Mouse (Mus musculus): ENCODE results near the gene Lrrc4. TPM values are rescaled to one million over a fixed set of nuclear protein-coding genes. Genes with fewer than 3 reads are reported as not detected.

Gene Lrrc4
- total RNA-seq, 2 experiments from 2014 or later, result 86.3 to 97.2 TPM

DNA sequence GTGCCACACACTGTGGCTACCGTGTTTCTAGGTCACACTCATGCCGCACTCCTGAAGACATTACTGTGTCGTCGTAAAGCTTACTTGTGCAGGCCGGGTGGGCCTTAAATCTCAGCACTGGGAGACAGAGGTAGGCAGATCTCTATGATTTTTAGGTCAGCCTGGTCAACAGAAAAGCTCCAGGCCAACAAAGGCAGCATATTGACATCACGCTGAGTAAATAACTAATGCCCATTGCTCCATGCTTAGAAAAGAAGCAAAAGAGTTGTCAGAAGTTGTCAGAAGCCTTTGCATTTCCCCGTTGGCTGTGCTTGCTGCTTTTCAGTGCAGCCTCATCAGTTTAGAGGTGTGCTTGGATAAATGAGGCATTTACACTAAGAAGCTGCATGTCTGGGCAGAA lies 94.9 kb downstream of the Lrrc4 start:
- no peak for DNase-seq (ENCODE audit: extremely low spot score in 1 of 2, low spot score in 1 of 2)

- no peak for DNase-seq (ENCODE audit: extremely low spot score in 1 of 2, low spot score in 1 of 2)
These were observed 96.4 kb downstream of the Lrrc4 start for GRCm38 (mm10) chr6:28735116-28735515.

DNA sequence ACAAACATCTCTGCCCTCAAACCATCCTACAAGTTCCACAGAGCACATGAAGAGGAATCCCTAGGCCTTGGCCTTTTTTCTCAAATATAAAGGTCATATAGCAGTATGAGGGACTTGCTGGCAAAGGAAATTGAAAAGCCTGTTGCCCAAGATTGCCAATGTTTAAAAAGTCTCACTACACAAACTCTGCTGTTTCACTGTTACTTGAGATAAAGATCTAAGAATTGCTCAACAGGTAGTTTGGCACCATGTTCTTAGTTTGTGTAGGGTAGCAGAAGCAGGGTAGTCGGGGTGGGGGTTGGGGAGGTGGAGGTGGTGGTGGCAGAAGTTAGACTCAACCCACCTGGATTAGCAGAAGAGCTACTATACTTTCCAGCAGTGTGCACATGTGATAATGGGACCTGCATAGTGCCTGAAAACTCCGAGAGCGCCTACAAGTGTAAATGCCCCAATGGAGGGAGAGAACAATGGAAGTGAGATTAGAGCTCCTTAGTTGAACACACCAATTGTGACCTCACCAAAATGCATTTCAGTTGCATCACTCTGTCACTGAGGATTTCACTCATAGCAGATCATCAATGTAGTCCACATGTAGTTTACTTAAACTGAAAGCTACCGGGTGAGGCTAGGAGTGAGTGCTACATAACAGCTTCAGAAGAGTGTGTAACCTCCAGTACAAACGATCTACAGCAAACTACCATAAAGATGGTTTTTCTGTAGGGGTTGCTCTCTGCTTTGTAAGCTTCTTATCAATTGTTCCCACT lies 97.5 kb downstream of the Lrrc4 start:
- no peak for DNase-seq (ENCODE audit: extremely low spot score in 1 of 2, low spot score in 1 of 2)

DNA sequence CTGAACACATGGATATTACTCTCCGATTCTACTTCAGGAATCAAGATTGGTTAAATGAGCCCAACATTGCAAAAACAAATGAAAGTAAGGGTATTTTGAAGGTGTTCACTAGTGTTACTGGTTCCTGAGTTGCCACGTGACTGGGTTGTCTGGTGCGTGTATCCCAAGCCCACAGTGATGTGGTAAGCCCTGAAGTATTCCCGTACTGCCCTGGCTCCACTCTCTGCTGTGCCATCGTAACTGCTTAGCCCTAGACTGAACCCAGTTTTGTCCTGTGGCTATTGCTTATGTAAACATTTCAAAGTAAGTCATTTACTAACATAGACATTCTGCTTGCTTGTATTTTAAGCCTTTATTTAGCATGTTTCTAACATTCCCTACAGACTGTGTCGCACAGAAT lies 100.3 kb downstream of the Lrrc4 start:
- no peak for DNase-seq (ENCODE audit: extremely low spot score in 1 of 2, low spot score in 1 of 2)

DNA sequence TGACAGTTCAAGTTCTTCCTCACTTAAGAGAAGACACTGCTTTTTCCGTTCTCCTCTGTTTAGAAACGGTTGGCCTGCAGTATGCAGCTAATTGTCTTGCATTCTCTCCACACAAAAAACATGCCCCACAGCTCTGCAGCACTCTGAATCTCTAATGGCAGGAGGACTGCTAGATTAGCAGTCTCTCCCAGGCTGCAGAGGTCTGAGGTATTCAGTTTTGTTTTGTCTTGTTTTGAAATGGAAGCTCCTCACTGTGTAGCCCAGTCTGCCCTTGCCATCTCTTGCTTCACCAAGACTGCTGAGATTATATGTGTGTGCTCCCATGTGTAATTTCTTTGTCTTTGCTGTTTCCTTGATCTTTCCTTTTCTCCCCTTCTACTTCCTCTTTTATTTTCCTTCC lies 101.9 kb downstream of the Lrrc4 start:
- DNase-seq (ENCODE audit: extremely low spot score in 1 of 2, low spot score in 1 of 2), result no peak

GRCm38 (mm10) chr6:28729236-28729635 lies 102.3 kb downstream of the Lrrc4 start:
- DNase-seq (ENCODE audit: extremely low spot score in 1 of 2, low spot score in 1 of 2), result no peak

DNA sequence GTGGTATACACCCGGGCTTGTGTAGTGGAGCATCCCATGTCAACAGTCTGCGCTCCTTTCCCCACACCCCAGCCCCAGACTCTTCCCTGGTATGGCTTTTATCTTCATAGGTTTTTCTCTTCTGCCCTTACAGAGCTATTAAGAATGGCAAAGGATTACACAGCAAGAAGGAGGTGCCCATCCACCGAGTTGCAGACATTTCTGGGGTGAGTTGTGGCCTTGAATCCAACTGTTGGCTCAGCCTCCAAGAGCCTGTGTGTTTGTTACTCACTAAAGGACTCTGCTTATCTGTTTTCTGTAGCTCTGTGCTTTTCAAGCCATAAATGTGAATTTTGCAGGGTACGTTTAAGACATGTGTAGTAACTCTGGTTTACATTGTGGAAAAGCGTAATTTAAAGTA lies 106.8 kb downstream of the Lrrc4 start:
- DNase-seq (ENCODE audit: extremely low spot score in 1 of 2, low spot score in 1 of 2), result no peak

DNA sequence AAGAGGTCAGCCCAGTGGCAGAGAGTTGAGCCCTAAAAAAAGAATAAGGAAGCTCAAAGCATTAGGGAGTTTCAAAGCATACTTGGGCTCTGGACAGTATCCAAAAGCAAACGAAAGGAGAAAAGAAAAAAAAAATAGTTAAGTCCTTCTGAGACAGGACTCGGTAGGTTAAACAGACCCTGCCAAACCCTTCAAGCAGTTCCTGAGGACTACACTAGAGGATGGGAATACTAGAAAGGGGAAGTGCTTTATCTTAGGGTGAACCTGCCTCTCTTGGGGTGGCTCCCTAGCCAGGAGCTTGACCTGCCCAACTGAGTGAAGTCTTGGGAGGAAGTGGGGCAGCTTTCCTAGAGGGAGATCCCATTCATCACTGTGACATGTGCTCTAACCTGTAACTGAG lies 108.5 kb downstream of the Lrrc4 start:
- DNase-seq (ENCODE audit: extremely low spot score in 1 of 2, low spot score in 1 of 2), result no peak

DNA sequence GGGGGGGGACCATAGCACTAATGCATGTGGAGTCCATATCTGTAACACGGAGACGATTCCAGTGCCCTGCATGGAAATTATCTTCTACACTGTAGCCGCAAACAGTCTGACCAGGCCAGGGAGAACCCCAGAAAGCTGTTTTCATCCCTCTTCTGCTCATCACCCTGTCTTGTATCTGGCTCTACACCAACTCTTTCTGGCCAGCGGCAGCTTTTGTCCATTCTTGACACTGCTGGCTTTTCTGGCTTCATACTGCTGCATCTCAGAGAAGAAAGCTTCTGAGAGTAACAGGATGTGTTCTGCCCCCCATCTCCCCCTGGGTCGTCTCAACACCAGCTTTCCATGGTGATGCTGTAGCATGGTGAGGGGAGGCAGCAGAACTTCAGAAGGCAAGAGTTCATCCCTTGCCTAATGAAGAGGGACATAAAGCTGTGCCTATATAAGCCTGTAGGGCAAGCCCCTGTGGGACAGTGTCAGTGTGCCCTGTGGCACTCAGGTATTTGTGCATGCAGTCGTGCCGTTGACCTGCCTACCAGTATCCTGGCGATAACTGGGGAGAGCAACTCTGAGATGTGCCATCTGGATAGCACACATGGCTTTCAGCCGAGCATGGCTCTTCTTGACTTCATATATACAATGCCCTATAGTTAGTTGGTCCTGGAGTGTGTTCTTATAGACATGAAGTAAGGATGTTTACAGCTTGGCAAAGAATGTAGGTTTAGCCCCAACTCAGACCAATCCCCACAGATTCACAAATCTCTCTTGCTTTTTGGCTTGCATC lies 111.0 kb downstream of the Lrrc4 start:
- DNase-seq (ENCODE audit: extremely low spot score in 1 of 2, low spot score in 1 of 2), result no peak

GRCm38 (mm10) chr6:28717845-28718237 lies 113.7 kb downstream of the Lrrc4 start:
- no peak for DNase-seq (ENCODE audit: extremely low spot score in 1 of 2, low spot score in 1 of 2)

GRCm38 (mm10) chr6:28717203-28717844 lies 114.2 kb downstream of the Lrrc4 start:
- DNase-seq (ENCODE audit: extremely low spot score in 1 of 2, low spot score in 1 of 2), result no peak

DNA sequence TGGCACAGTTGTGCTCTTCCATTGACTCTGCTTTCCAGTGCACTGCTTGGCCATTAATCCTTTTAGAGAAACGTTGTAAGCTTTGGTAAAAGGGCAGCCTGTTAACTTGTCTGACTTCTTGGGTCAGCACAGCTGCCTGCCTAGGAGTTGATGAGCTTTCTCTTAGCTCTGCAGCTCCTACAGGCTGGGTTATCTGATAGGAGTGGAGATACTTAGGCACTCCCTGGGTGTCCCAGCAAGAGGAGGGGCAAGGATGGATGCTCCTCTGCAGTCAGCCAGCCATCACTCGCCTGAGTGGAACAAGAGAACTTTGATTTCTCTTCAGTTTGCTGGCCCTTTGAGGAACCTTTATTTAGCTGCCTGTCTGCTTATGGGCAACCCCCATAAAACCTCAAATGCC lies 121.5 kb downstream of the Lrrc4 start:
- DNase-seq (ENCODE audit: extremely low spot score in 1 of 2, low spot score in 1 of 2), result no peak

DNA sequence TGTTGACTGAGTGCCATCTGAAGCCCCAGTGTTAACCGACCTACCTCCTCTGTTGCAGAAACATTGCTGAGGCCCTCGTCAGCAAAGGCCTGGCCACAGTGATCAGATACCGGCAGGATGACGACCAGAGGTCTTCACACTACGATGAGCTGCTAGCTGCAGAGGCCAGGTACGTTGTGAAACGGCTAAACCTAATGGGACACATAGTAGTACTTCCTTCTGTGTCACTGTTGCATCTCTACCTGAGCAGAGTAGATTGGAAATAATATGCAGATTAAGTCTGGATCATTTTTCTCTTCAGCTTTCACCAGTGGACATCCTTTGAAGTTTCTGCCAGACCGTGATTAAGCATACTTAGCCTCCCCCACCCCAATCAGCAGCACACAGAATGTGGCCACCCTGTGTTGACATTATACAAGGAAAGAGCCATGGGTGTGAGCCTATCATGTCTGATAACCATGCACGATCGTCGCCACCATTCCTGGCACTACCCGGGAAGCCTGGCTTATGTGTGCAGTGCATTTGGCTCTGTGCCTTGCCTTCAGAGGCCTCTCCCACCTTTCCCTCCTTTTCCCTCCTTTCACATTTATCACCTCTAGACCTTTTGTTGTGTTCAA lies 124.5 kb downstream of the Lrrc4 start:
- DNase-seq (ENCODE audit: extremely low spot score in 1 of 2, low spot score in 1 of 2), result no peak

DNA sequence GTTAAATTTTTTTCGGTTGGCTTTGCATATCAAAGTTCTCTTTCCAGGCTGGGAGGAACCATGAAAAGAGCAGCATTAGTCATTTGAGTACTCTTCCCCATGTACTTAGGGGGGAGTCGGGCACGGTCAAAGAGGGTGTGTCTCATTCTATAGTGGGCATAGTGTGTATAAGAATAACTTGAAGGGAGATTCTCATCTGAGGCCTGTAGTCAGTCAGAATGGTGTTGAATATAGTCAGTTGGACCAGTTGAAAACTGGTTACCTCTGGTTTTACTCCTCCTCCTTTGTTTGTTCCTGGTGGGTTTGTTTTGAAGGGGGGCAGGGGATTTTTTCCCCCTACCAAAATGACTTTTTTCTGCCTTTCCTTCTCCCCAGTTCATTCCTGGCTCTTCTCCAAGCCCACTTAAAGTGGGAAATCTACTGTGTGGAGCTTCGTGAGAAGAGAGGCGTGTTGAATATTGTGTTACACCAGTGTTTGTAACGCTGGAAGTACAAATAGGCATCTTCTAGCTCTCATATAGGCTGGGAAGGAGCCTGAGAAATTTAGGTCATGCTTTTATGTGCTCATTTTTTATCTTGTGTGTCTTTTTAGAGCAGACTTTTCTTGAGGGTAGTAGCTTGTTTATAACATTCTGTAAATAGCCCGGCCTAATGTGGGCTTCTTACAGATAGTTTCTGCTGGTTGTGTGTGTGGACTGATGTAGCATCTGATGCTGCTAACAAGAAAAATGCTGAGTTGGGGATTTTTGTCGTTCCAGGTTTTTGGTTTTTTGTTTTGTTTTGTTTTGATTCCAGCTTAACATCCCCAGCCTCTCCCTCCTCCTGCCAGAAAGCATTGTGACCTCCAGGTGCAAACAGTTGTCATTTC lies 125.2 kb downstream of the Lrrc4 start:
- no peak for DNase-seq (ENCODE audit: extremely low spot score in 1 of 2, low spot score in 1 of 2)

DNA sequence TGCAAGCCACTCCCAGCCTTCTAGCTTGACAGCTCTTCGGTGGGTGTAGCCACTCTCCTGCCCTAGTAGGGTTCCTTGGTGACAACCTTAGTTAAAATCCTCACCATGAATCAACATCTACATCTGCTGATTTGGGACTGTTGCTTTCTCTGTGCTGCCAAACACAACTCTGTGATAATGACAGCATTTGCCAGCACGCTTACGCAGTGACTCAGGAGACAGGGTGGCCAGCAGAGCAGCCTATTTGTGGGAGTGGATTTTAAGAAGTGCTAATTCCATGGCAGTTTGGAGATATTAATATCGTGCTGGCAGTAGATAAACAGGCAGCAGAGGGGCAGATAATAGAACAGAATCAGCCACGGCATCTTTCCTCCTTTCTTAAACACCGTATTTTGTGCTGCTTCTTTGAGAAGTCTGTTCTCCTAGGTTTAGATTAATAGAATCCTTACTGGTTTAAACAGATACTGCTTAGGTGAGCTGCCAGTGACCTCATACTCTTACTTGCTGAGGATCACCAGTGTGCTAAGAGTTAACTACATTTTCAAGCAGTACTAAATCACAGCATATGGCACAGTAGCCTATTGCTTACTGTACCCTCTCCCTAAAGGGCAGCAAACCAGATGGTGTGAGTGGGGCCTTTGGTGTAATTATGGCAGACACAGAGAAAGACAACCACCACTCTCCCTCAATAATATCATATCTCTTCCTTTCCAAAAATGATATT lies 126.0 kb downstream of the Lrrc4 start:
- peak in 1 of 2 experiments; percentile 38 for DNase-seq (ENCODE audit: extremely low spot score in 1 of 2, low spot score in 1 of 2)

- no peak for DNase-seq (ENCODE audit: extremely low spot score in 1 of 2, low spot score in 1 of 2)
These were observed 126.9 kb downstream of the Lrrc4 start for GRCm38 (mm10) chr6:28704612-28705011.

- DNase-seq (ENCODE audit: extremely low spot score in 1 of 2, low spot score in 1 of 2), result no peak
These were observed 134.3 kb downstream of the Lrrc4 start for GRCm38 (mm10) chr6:28697214-28697613.

DNA sequence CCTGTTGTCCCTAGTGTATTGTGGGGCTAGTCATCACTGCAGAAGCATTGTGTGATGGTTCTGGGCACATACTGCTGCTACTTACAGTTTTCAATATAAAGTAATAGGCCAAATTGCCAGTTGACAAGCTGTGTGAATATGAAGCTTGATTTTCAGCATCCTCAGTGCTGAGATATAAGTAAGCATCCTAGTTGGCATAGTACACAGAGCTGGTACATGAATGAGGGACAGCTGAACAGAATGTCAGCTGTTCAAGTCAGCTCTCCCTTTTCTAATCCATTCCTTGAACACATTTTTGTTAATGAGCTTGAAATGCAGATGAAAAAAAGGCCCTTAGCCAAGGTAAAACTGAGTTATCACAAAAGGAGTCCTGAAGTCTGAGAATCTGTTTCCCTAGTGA lies 138.9 kb downstream of the Lrrc4 start:
- DNase-seq (ENCODE audit: extremely low spot score in 1 of 2, low spot score in 1 of 2), result no peak

GRCm38 (mm10) chr6:28687776-28688175 lies 143.8 kb downstream of the Lrrc4 start:
- no peak for DNase-seq (ENCODE audit: extremely low spot score in 1 of 2, low spot score in 1 of 2)
